9 mouse cellular contexts compared by ENCODE assay signal in the genomic region with DNA sequence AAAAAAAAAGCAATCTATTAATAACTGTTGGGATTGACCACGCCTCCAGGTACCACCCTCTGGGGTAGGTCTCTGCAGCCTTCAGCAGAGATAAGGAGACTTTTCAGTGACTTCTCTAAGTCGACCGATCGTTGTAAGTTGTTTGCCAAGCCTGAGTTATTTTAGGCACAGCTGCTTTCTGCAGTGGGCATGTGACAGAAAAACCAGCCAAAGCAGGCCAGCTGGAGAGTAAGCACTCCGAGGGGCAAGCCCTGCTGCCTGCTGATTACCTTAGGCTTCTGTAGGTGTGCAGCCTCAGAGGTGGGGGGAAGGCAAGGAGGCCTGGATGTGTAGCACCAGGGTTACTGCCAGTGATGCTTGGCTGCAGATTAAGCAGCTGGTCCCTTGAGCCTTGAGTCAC.
DNase-seq lines count a peak whose midpoint lies in the region; ATAC-seq lines count a peak whose summit lies in the region.
"Had no signal": no experiment of that assay in that cellular context is flagged by ENCODE, and none has a peak within 500 bp of the region (broad histone marks: within the 10 kb centered on the region; RNA-seq: fewer than 3 reads in every experiment).

No protein-coding gene starts in this region.

- peak; percentile 72 for ATAC-seq in heart, embryonic 14.5 days (ENCODE audit: insufficient number of reproducible peaks, insufficient read depth, low FRiP score, low read depth)

- no peak overlapping the region for H3K4me3 ChIP-seq in heart, embryonic 14.5 days (ENCODE audit: control insufficient read depth in 1 of 2, insufficient read depth in 1 of 2, low read depth in 1 of 2, low read length in 2 of 2)

- H3K4me1 ChIP-seq in heart, embryonic 14.5 days (ENCODE audit: control insufficient read depth in 2 of 2, insufficient read depth in 2 of 2, low read length in 2 of 2), result peaks cover 19 to 27% of the 10 kb centered on the region in 2 experiments

- 7% methylated on average over 5 of the region's 5 CpGs for WGBS in heart, embryonic 14.5 days

- 0 out of 2 replicates have a peak overlapping the region, but pooled peaks have one; percentile 21 for H3K9ac ChIP-seq in heart, embryonic 14.5 days (ENCODE audit: low read length)

- H3K27me3 ChIP-seq in heart, embryonic 14.5 days (ENCODE audit: control insufficient read depth, insufficient read depth, low read length), result no peaks in the 10 kb centered on the region

- H3K4me2 ChIP-seq in heart, embryonic 14.5 days (ENCODE audit: low read length), result no peak overlapping the region
- H3K4me2 ChIP-seq: midbrain, embryonic 11.5 days had no signal

- peak; percentile 14 to 38 for DNase-seq in frontal cortex, adult 2 months (ENCODE audit: extremely low spot score in 1 of 2, low spot score in 1 of 2)
- no peak for DNase-seq in frontal cortex, postnatal 25 days (ENCODE audit: low spot score in 2 of 2)
- DNase-seq in right cerebral cortex, adult 2 months (ENCODE audit: low spot score in 2 of 2), result peak; percentile 33 to 37
- DNase-seq in right cerebral cortex, postnatal 4 days, result no peak
- DNase-seq in telencephalon, adult 2 months (ENCODE audit: low read depth, low spot score), result peak; percentile 48
- DNase-seq in urinary bladder, postnatal 25 days (ENCODE audit: low spot score), result no peak
- DNase-seq in adrenal gland, postnatal 25 days, result no peak

- H3K36me3 ChIP-seq in heart, embryonic 14.5 days (ENCODE audit: control insufficient read depth, insufficient read depth, low read length), result no peaks in the 10 kb centered on the region

- H3K27ac ChIP-seq in heart, embryonic 14.5 days (replicated peaks in 1 of 2; ENCODE audit: control insufficient read depth in 1 of 2, insufficient read depth in 1 of 2, low read depth in 2 of 2, low read length in 2 of 2), result peak overlapping the region; percentile 81 to 90

- no peaks in the 10 kb centered on the region for H3K9me3 ChIP-seq in heart, embryonic 14.5 days (ENCODE audit: control insufficient read depth, low read length)

Comparison
In these comparisons a context has a peak if more than half of its experiments do, and no peak if none do; other contexts are left out.
1. DNase-seq: peak in frontal cortex, adult 2 months (2 of 2), right cerebral cortex, adult 2 months (2 of 2) and telencephalon, adult 2 months (single experiment); none in frontal cortex, postnatal 25 days (0 of 2), right cerebral cortex, postnatal 4 days (single experiment), urinary bladder, postnatal 25 days (single experiment) and adrenal gland, postnatal 25 days (single experiment).